Mouse (Mus musculus) liver, embryonic 14.5 days (tissue): ENCODE measurements around the gene Otud4. TPM values are rescaled to one million over a fixed set of nuclear protein-coding genes. Genes with fewer than 3 reads are reported as not detected.
A peak's percentile ranks its signal among the peaks of the same experiment; 100 is the strongest.
"Not testable (repeated sequence)": the region's sequence is repeated elsewhere in the genome, so short reads cannot be mapped to it uniquely, and the experiment has no call there.

ENCODE experiments used
- ATAC-seq: fragments of 200-750 bp; cut with Nextera tagmentation; 2 replicates; pipeline ENCODE4 v1.8.0; 2017; ENCODE audit warnings: moderate number of reproducible peaks, mild to moderate bottlenecking, moderate library complexity; ENCODE audit not compliant: insufficient read depth
- DNase-seq, 3 experiments: peaks; one replicate each; pipeline ENCODE4 v3.0.0-alpha.2; 2012 to 2013; ENCODE audit warnings: low read depth in 3 of 3, low spot score in 3 of 3
- H3K27ac ChIP-seq: fragments of 300-500 bp; sonication (generic); 2 replicates; pipeline ENCODE4 v1.5.1; 2014; ENCODE audit warnings: moderate library complexity, mild to moderate bottlenecking, control low read depth, inconsistent platforms
- H3K27me3 ChIP-seq: fragments of 300-500 bp; sonication (generic); 2 replicates; pipeline ENCODE4 v1.6.1; 2014; ENCODE audit warnings: mild to moderate bottlenecking, low read length, moderate library complexity; ENCODE audit not compliant: control insufficient read depth, insufficient read depth
- H3K36me3 ChIP-seq: fragments of 300-500 bp; sonication (generic); replicated peaks from 2 replicates; pipeline ENCODE4 v1.6.1; 2014; ENCODE audit warnings: low read depth; ENCODE audit not compliant: control insufficient read depth, insufficient read depth
- H3K4me1 ChIP-seq, 2 experiments: fragments of 200-500 bp in 1 of 2; fragments of 300-500 bp in 1 of 2; sonication (generic) in 1 of 2; replicated peaks; 2 replicates each; pipeline ENCODE4 v1.6.1; 2012 to 2014; ENCODE audit warnings: antibody characterized with exemption in 1 of 2, inconsistent platforms in 1 of 2, low read length in 1 of 2; ENCODE audit not compliant: control insufficient read depth in 2 of 2, insufficient read depth in 2 of 2
- H3K4me2 ChIP-seq: fragments of 300-500 bp; sonication (generic); 2 replicates; pipeline ENCODE4 v1.6.1; 2014; ENCODE audit warnings: low read depth, mild to moderate bottlenecking, control low read depth, moderate library complexity
- H3K4me3 ChIP-seq, 2 experiments: fragments of 200-500 bp in 1 of 2; fragments of 300-500 bp in 1 of 2; sonication (generic) in 1 of 2; 2 replicates each; pipeline ENCODE4 v1.5.1; 2012 to 2014; ENCODE audit warnings: low read depth in 2 of 2, low read length in 2 of 2, mild to moderate bottlenecking in 2 of 2, control low read depth in 1 of 2, inconsistent platforms in 1 of 2, moderate library complexity in 1 of 2; ENCODE audit not compliant: insufficient read depth in 1 of 2
- H3K9ac ChIP-seq: fragments of 300-500 bp; sonication (generic); replicated peaks from 2 replicates; pipeline ENCODE4 v1.6.1; 2014; ENCODE audit warnings: mild to moderate bottlenecking, control low read depth, moderate library complexity
- H3K9me3 ChIP-seq: fragments of 300-500 bp; sonication (generic); 2 replicates; pipeline ENCODE4 v1.6.1; 2016; ENCODE audit warnings: low read length, mixed read lengths; ENCODE audit not compliant: control insufficient read depth
- CTCF ChIP-seq: IDR thresholded peaks from 2 replicates; pipeline ENCODE4 v1.5.1; 2016; ENCODE audit warnings: antibody characterized with exemption, low read depth, control low read depth
- EP300 ChIP-seq: IDR thresholded peaks from 2 replicates; pipeline ENCODE4 v1.6.1; 2016; ENCODE audit warnings: antibody characterized with exemption, low read depth
- WGBS: fragments of 180-500 bp; shearing (Covaris S2); extraction: QIAGEN DNeasy Blood & Tissue Kit; methylation state at CpG from one replicate; pipeline ENCODE4 v1.1.7; 2014; ENCODE audit not compliant: insufficient replicate concordance; 5-methylcytosine and 5-hydroxymethylcytosine counted together
- polyA plus RNA-seq, 2 experiments: library from polyadenylated mRNA; depleted of rRNA in 1 of 2; stranded (reverse) in 1 of 2; unstranded in 1 of 2; fragments of >200 nt; fragmentation: Nextera tagmentation in 1 of 2; extraction: Ambion mirVana in 1 of 2; gene quantifications; 2 replicates each; pipeline versions ENCODE4 v1.2.1 to v1.2.3; 2012 to 2014

Otud4 gene
- polyA plus RNA-seq, 2 experiments = 8.6 to 10.3 TPM

- no peak for TF ChIP-seq CTCF
- TF ChIP-seq EP300 = no peak
- ATAC-seq = peak; percentile 81
- peak overlapping the region; percentile 79 for H3K4me2 ChIP-seq
- H3K36me3 ChIP-seq = peaks cover 23% of the 10 kb centered on the region
- H3K9me3 ChIP-seq = no peaks in the 10 kb centered on the region
- peak overlapping the region; percentile 63 for H3K9ac ChIP-seq
- 3% methylated on average over 34 of the region's 34 CpGs for WGBS
- H3K4me1 ChIP-seq = peaks cover 0 to 5% of the 10 kb centered on the region in 2 experiments; a peak in 2 of 4 replicates
- H3K27me3 ChIP-seq = no peaks in the 10 kb centered on the region
- no peak for DNase-seq
- H3K27ac ChIP-seq = no peak overlapping the region
- peak overlapping the region; percentile 64 to 76 for H3K4me3 ChIP-seq
Measured at GRCm38 (mm10) chr8:79680555-79680954, 41.1 kb downstream of the Otud4 start.

- H3K4me3 ChIP-seq = peak overlapping the region; percentile 64 to 76; a peak in 2 of 4 replicates
- no peak for DNase-seq
- TF ChIP-seq CTCF = no peak
- no peak for TF ChIP-seq EP300
- ATAC-seq = peak; percentile 50
- peak overlapping the region; percentile 79 for H3K4me2 ChIP-seq
- H3K4me1 ChIP-seq = peaks cover 0 to 5% of the 10 kb centered on the region in 2 experiments; a peak in 2 of 4 replicates
- no peaks in the 10 kb centered on the region for H3K9me3 ChIP-seq
- H3K9ac ChIP-seq = peak overlapping the region; percentile 63
- no peaks in the 10 kb centered on the region for H3K27me3 ChIP-seq
- WGBS = 29% methylated on average over 2 of the region's 2 CpGs
- no peak overlapping the region for H3K27ac ChIP-seq
- H3K36me3 ChIP-seq = peaks cover 27% of the 10 kb centered on the region
Measured at GRCm38 (mm10) chr8:79680965-79681364, 41.5 kb downstream of the Otud4 start.

- not testable (repeated sequence) for H3K27ac ChIP-seq, DNase-seq, H3K4me1 ChIP-seq, H3K4me3 ChIP-seq, H3K4me2 ChIP-seq, H3K27me3 ChIP-seq, ATAC-seq, H3K9me3 ChIP-seq, H3K9ac ChIP-seq
- peaks cover 64% of the 10 kb centered on the region for H3K36me3 ChIP-seq
- WGBS = 85% methylated on average over 5 of the region's 5 CpGs
Measured at GRCm38 (mm10) chr8:79685927-79686326, 46.5 kb downstream of the Otud4 start.

- TF ChIP-seq EP300 = no peak
- TF ChIP-seq CTCF = no peak
- ATAC-seq = no peak
- DNase-seq = no peak
- H3K27ac ChIP-seq = no peak overlapping the region
- H3K36me3 ChIP-seq = peaks cover 47% of the 10 kb centered on the region
- 78% methylated on average over 2 of the region's 2 CpGs for WGBS
- no peak overlapping the region for H3K4me2 ChIP-seq
- no peaks in the 10 kb centered on the region for H3K9me3 ChIP-seq
- no peak overlapping the region for H3K9ac ChIP-seq
- no peak overlapping the region for H3K4me3 ChIP-seq
- no peaks in the 10 kb centered on the region for H3K27me3 ChIP-seq
- H3K4me1 ChIP-seq = no peaks in the 10 kb centered on the region
Measured at GRCm38 (mm10) chr8:79692531-79692930, 53.1 kb downstream of the Otud4 start.

GRCm38 (mm10) chr8:79706687-79707086 lies 67.3 kb downstream of the Otud4 start:
- H3K36me3 ChIP-seq = peaks cover 47% of the 10 kb centered on the region
- H3K9ac ChIP-seq = no peak overlapping the region
- no peak for DNase-seq
- H3K9me3 ChIP-seq = no peaks in the 10 kb centered on the region
- ATAC-seq = no peak
- H3K4me2 ChIP-seq = no peak overlapping the region
- no peaks in the 10 kb centered on the region for H3K27me3 ChIP-seq
- 77% methylated on average over 3 of the region's 3 CpGs for WGBS
- no peak overlapping the region for H3K27ac ChIP-seq
- TF ChIP-seq CTCF (no peak), EP300 (no peak)
- peaks cover 2 to 4% of the 10 kb centered on the region in 2 experiments; a peak in 2 of 4 replicates for H3K4me1 ChIP-seq
- no peak overlapping the region for H3K4me3 ChIP-seq
